Mouse (Mus musculus) testis, postnatal 14 days (tissue): ENCODE measurements around the gene Kpna4.
"Not testable (repeated sequence)": the region's sequence is repeated elsewhere in the genome, so short reads cannot be mapped to it uniquely, and the experiment has no call there.

Source experiments
- DNase-seq: peaks from one replicate; pipeline ENCODE4 v3.0.0; 2021; ENCODE audit warnings: low spot score

Kpna4 gene

DNA sequence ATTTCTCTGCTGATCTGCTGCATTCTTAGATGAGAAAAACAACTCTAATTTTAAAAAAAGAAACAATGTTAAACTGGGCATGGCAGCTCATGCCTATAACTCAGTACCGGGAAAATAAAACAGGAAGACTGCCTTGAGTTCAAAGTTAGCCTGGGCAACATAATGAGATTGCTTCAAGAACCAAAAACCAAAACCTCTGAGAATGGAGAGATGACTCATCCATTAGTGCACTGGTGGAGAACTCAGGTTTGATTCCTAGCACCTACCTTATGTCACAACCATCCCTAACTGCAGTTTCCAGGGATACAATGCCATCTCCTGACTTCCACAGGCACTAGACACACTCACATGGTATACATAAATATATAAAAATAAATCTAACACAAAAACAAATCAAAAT, 17.8 kb downstream of the Kpna4 start:
- DNase-seq = no peak

DNA sequence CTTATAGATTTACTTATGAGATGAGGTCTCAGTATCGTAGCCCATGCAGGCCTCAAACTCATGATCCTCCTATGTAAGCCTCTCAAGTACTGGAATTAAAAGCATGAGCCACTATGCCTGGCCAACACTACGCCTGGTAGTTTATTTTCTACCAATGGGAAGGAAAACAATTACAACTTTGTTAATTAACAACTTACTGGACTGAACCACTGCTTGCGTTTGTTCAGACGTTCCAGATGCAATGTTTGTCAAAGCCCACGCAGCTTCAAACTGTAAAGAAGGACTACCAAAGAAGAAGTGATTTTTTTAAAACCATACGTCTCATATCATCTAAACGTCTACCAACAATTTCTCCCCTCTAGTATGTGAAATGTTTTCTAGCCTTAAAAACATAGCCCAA, 32.5 kb downstream of the Kpna4 start:
- DNase-seq = no peak

DNA sequence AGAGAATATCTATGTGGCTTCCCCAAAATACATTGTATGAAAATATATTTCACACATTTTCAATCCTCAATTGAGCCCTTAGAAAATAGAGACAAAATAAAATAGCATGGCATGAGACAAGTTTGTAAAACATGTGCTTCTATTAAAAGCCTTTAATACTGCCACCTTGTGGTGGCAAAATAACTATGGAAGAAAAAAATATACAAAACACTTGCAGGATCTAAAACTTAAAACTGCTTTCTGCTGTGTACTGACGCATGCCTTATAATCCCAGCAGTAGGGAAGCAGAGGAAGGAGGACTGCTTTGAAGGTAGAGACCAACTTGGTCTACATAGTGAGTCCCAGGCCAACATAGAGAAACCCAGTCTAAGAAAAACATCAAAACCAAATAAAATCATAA, 62.9 kb downstream of the Kpna4 start:
- no peak for DNase-seq

- no peak for DNase-seq
These were observed 64.1 kb downstream of the Kpna4 start for GRCm38 (mm10) chr3:69062764-69063163.

DNA sequence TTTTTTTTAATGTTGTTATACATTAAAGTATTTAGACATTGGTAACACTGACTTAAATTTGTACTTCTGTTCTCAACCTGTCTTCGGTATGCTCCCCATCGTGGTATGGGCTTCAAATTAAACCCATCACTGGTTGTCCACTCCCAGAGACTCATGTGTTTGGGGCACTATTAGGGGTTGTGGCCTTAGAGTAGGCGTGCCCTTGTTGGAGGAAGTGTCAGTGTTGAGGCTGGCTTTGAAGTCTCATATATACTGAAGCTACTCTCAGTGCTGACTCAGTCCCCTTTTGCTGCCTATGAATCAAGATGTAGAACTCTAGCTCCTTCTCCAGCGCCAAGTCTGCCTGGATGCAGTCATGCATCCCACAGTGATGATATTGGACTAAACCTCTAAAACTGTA, 66.2 kb downstream of the Kpna4 start:
- DNase-seq = no peak

DNA sequence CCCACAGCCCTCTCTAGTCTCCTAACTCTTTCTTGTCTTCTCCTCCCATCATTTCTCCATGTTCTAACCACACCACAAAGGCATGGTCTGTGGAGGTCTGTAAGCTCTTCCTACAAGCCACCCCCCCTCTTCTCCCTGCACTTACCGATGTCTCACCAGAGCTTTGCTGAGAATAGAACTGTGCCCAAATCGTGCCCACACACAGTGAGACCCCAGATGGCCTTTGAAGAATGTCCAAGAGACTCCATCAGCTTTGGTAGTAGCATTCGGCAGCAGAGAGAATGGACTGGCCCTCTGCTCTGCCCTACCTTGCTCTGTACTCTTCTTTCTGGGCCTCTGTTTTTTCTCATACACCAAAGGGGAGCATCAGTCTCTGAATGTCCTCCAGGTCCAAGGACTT, 71.0 kb downstream of the Kpna4 start:
- no peak for DNase-seq

- DNase-seq = no peak
These were observed 72.0 kb downstream of the Kpna4 start for GRCm38 (mm10) chr3:69054760-69055432.

GRCm38 (mm10) chr3:69051894-69052293, 75.0 kb downstream of the Kpna4 start:
- DNase-seq = no peak

- DNase-seq = no peak
These were observed 77.9 kb downstream of the Kpna4 start for GRCm38 (mm10) chr3:69049011-69049410.

DNA sequence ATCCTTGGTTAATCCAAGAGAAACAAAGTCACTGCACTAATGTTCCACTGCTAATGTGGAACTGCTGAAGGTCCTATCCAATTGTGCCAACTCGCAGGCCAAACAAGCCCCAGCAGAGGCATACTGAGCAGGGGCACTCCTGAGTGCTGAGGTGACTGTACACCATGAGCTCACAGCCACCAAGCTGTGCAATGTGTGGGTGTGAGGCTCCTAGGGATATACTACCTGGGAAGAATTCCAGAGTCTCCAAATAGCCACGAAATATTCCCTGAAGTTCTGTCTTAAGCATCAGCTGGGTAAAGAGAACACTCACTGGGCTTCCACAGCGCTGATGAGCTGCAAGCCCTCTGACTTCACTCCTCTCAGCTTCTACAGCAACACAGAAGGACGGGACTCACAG, 79.2 kb downstream of the Kpna4 start:
- no peak for DNase-seq

GRCm38 (mm10) chr3:69046509-69046908, 80.4 kb downstream of the Kpna4 start:
- no peak for DNase-seq

DNA sequence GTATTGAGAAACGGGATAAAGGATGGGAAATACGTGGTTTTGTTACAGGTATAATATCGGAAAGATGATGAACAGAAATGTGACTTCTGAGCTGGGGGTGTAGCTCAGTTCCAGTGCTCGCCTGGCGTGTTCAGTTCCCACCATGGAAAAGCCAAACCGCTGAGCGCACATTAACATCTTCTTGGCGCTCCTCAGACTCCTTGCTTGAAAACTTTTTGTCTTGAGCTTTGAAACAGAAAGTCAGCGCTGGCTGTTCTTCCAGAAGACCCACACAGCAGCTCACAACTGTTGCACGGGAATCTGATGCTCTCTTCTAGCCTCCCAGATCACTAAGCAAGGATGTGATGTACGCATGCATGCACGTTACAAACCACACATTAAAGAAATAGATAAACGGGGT, 81.2 kb downstream of the Kpna4 start:
- no peak for DNase-seq

DNA sequence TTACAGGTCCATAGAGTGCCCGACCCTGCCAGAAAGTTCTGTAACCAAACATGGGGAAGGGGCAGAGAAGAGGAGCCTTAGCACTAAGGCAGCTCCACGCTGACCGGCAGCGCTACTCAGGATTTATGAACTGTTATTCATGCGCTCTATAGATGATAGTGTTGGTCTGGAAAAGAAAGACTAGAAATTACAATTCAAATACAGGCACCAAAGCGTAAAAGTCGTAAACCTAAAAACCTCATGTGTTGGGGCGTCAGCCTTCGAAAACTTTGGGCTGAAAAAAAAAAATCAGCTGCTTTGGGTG, 81.6 kb downstream of the Kpna4 start:
- no peak for DNase-seq

- peak; percentile 92 for DNase-seq
These were observed 82.1 kb downstream of the Kpna4 start, which contains the start of gene Trim59 for GRCm38 (mm10) chr3:69044645-69045399. Gene Trim59, minus strand, starts transcription at chr3:69044755.

GRCm38 (mm10) chr3:69044167-69044591, 82.7 kb downstream of the Kpna4 start:
- DNase-seq = no peak

DNA sequence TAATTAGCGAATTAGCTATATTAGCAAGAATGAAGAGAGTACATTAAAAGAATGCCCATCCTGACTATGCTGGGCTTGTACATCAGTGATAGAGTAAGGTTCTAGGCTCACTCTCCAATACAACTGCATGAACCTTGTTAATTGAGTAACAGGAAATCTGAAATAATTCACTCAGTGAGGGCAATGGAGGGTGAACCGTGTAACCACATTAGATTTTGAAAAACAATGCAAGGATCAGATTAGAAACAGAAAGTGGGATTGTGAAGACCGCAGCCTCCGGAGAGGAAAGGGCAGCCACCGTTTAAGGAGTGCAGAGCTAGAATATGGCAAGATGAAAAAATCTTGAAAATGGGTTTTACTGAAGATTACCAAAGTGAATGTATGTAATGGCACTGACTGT, 85.6 kb downstream of the Kpna4 start:
- DNase-seq = no peak

DNA sequence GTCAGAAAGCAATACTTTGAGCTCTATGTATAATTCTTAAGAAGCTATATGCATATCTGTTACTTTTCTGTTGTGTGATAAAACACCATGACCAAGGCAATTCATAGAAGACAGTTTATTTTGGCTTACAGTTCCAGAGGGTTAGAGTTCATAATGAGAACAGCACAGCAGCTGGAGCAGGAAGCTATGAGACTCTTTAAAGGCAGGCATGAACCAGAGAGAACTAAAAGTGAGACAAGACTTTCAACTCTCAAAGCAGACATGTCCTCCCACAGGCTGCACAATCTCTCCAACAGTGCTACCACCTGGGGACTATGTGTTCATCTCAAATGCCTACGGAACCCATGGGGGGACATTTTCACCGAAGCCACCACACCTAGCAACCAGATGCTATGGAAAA, 86.8 kb downstream of the Kpna4 start:
- no peak for DNase-seq

GRCm38 (mm10) chr3:69026133-69026783, 100.7 kb downstream of the Kpna4 start:
- no peak for DNase-seq

DNA sequence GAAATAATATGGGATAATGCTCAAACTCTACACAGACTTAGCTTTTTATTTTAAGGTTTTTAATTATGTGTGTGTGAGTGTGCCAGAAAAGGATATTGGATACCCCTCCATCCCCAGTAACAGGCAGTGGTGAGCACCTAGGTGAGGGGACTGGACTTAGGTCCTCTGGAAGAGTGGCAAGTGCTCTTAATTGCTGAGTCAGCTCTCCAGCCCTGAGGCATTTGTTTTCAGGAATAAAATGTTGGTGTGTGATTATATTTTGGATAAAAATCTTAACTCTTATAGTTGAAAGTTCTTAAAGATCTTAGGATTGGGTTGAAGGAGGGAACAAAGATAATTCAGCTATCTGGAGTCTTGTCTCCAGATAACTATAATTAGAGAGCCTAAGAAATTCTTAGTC, 106.1 kb downstream of the Kpna4 start:
- no peak for DNase-seq

GRCm38 (mm10) chr3:69020285-69020684, 106.6 kb downstream of the Kpna4 start:
- DNase-seq = no peak

GRCm38 (mm10) chr3:69018635-69019034, 108.3 kb downstream of the Kpna4 start:
- not testable (repeated sequence) for DNase-seq

DNA sequence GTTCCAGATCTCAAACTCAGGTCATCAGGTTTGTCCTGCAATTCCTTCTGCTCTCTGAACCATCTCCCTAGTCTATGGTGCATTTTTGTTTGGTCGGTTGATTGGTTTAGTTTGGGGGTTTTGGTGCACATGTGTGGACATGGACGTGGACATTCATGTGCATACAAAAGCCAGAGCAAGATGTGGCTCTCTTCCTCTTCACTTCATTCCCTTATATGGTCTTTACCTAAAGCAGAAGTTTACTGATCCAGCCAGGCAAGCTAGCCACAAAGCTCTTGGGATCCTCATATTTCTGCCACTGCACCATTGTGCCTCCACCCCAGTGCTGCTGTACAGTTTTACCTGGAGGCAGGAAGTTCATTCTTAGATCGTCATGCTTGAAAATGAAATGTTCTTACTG, 109.7 kb downstream of the Kpna4 start:
- DNase-seq = no peak
